Mouse (Mus musculus) stomach, embryonic 15.5 days (tissue): ENCODE measurements around the gene Asic5. TPM values are rescaled to one million over a fixed set of nuclear protein-coding genes. Genes with fewer than 3 reads are reported as not detected.

Experiments used
- ATAC-seq: fragments of 200-750 bp; cut with Nextera tagmentation; 2 replicates; pipeline ENCODE4 v1.8.0; 2017; ENCODE audit warnings: low read depth, moderate number of reproducible peaks, moderate TSS enrichment; ENCODE audit not compliant: insufficient read depth, low FRiP score
- H3K27ac ChIP-seq: fragments of 300-500 bp; sonication (generic); 2 replicates; pipeline ENCODE4 v1.5.1; 2015; ENCODE audit warnings: mild to moderate bottlenecking, inconsistent platforms
- H3K27me3 ChIP-seq: fragments of 300-500 bp; sonication (generic); replicated peaks from 2 replicates; pipeline ENCODE4 v1.6.1; 2015; ENCODE audit warnings: inconsistent platforms
- H3K36me3 ChIP-seq: fragments of 300-500 bp; sonication (generic); 2 replicates; pipeline ENCODE4 v1.6.1; 2015; ENCODE audit warnings: inconsistent platforms
- H3K4me1 ChIP-seq: fragments of 300-500 bp; sonication (generic); 2 replicates; pipeline ENCODE4 v1.6.1; 2015; ENCODE audit warnings: inconsistent platforms
- H3K4me2 ChIP-seq: fragments of 300-500 bp; sonication (generic); 2 replicates; pipeline ENCODE4 v1.6.1; 2015; ENCODE audit warnings: mild to moderate bottlenecking, inconsistent platforms
- H3K4me3 ChIP-seq: fragments of 300-500 bp; sonication (generic); replicated peaks from 2 replicates; pipeline ENCODE4 v1.5.1; 2015; ENCODE audit warnings: inconsistent platforms
- H3K9ac ChIP-seq: fragments of 300-500 bp; sonication (generic); 2 replicates; pipeline ENCODE4 v1.6.1; 2015; ENCODE audit warnings: inconsistent platforms
- H3K9me3 ChIP-seq: fragments of 300-500 bp; sonication (generic); 2 replicates; pipeline ENCODE4 v1.6.1; 2016; ENCODE audit warnings: inconsistent platforms
- WGBS: fragments of 180-500 bp; shearing (Covaris S2); methylation state at CpG from one replicate; pipeline ENCODE4 v1.1.7; 2015; 5-methylcytosine and 5-hydroxymethylcytosine counted together
- polyA plus RNA-seq: library from polyadenylated mRNA; unstranded; fragments of >200 nt; fragmentation: Nextera tagmentation; extraction: Ambion mirVana; gene quantifications from 2 replicates; pipeline ENCODE4 v1.2.1, GENCODE M21; 2015

Gene Asic5
- polyA plus RNA-seq, 1 experiment from 2014 or later, result not detected

GRCm38 (mm10) chr3:81976102-81976501, 6.0 kb upstream of the Asic5 start, which contains the start of gene Tdo2:
TSS of gene Tdo2 (minus strand) at chr3:81976202.
- no peak for ATAC-seq

GRCm38 (mm10) chr3:81981576-81981975, 514 bp upstream of the Asic5 start:
- WGBS, result 81% methylated on average over 5 of the region's 5 CpGs
- Histone ChIP-seq H3K9ac (no peak overlapping the region), H3K27me3 (no peaks in the 10 kb centered on the region), H3K4me1 (no peaks in the 10 kb centered on the region), H3K9me3 (no peaks in the 10 kb centered on the region), H3K27ac (no peak overlapping the region), H3K36me3 (no peaks in the 10 kb centered on the region), H3K4me2 (no peak overlapping the region), H3K4me3 (no peak overlapping the region)
- ATAC-seq, result no peak

More at GRCm38 (mm10) chr3:81976102-81976501, 6.0 kb upstream of the Asic5 start, which contains the start of gene Tdo2:
- Histone ChIP-seq H3K36me3 (no peaks in the 10 kb centered on the region), H3K9me3 (no peaks in the 10 kb centered on the region), H3K27me3 (no peaks in the 10 kb centered on the region), H3K27ac (no peak within 1 kb of the TSS), H3K4me1 (peaks cover 6% of the 10 kb centered on the region; the same call in 1 of the 2 replicates), H3K9ac (no peak within 1 kb of the TSS), H3K4me2 (no peak within 1 kb of the TSS), H3K4me3 (no peak within 1 kb of the TSS)

GRCm38 (mm10) chr3:81983120-81983895, 1.2 kb downstream of the Asic5 start:
- Histone ChIP-seq H3K4me2 (no peak overlapping the region), H3K4me1 (no peaks in the 10 kb centered on the region), H3K27ac (no peak overlapping the region), H3K27me3 (no peaks in the 10 kb centered on the region), H3K9ac (no peak overlapping the region), H3K9me3 (no peaks in the 10 kb centered on the region), H3K36me3 (no peaks in the 10 kb centered on the region), H3K4me3 (no peak overlapping the region)
- 68% methylated on average over 8 of the region's 8 CpGs for WGBS
- ATAC-seq, result no peak

GRCm38 (mm10) chr3:81985100-81985499, 3.0 kb downstream of the Asic5 start:
- H3K9me3 ChIP-seq, result no peaks in the 10 kb centered on the region
- no peak overlapping the region for H3K27ac ChIP-seq
- H3K4me2 ChIP-seq, result no peak overlapping the region
- WGBS, result 68% methylated on average over 1 of the region's 1 CpGs
- H3K36me3 ChIP-seq, result no peaks in the 10 kb centered on the region
- no peak for ATAC-seq
- H3K27me3 ChIP-seq, result no peaks in the 10 kb centered on the region
- no peaks in the 10 kb centered on the region for H3K4me1 ChIP-seq
- H3K4me3 ChIP-seq, result no peak overlapping the region
- H3K9ac ChIP-seq, result no peak overlapping the region

GRCm38 (mm10) chr3:81986103-81986502, 4.0 kb downstream of the Asic5 start:
- Histone ChIP-seq H3K4me1 (no peaks in the 10 kb centered on the region), H3K27ac (no peak overlapping the region), H3K4me2 (no peak overlapping the region), H3K36me3 (no peaks in the 10 kb centered on the region), H3K9me3 (no peaks in the 10 kb centered on the region), H3K9ac (no peak overlapping the region), H3K4me3 (no peak overlapping the region), H3K27me3 (no peaks in the 10 kb centered on the region)
- ATAC-seq, result no peak
- WGBS, result 85% methylated on average over 2 of the region's 2 CpGs

GRCm38 (mm10) chr3:81987628-81988027, 5.5 kb downstream of the Asic5 start:
- WGBS, result 85% methylated on average over 3 of the region's 3 CpGs
- ATAC-seq, result no peak

GRCm38 (mm10) chr3:81989692-81990141, 7.6 kb downstream of the Asic5 start:
- Histone ChIP-seq H3K9ac (no peak overlapping the region), H3K4me2 (no peak overlapping the region), H3K36me3 (no peaks in the 10 kb centered on the region), H3K27me3 (no peaks in the 10 kb centered on the region), H3K27ac (no peak overlapping the region), H3K9me3 (no peaks in the 10 kb centered on the region), H3K4me1 (no peaks in the 10 kb centered on the region), H3K4me3 (no peak overlapping the region)
- WGBS, result 32% methylated on average over 2 of the region's 2 CpGs
- ATAC-seq, result no peak

More at GRCm38 (mm10) chr3:81987628-81988027, 5.5 kb downstream of the Asic5 start:
- Histone ChIP-seq H3K4me3 (no peak overlapping the region), H3K36me3 (no peaks in the 10 kb centered on the region), H3K4me1 (no peaks in the 10 kb centered on the region), H3K9ac (no peak overlapping the region), H3K9me3 (no peaks in the 10 kb centered on the region), H3K27me3 (no peaks in the 10 kb centered on the region), H3K27ac (no peak overlapping the region), H3K4me2 (no peak overlapping the region)

GRCm38 (mm10) chr3:81990531-81990930, 8.4 kb downstream of the Asic5 start:
- 67% methylated on average over 3 of the region's 3 CpGs for WGBS
- Histone ChIP-seq H3K4me2 (no peak overlapping the region), H3K9ac (no peak overlapping the region), H3K27ac (no peak overlapping the region), H3K36me3 (no peaks in the 10 kb centered on the region), H3K27me3 (no peaks in the 10 kb centered on the region), H3K4me3 (no peak overlapping the region), H3K9me3 (no peaks in the 10 kb centered on the region), H3K4me1 (no peaks in the 10 kb centered on the region)
- no peak for ATAC-seq

- ATAC-seq, result no peak
- Histone ChIP-seq H3K4me1 (no peaks in the 10 kb centered on the region), H3K27me3 (no peaks in the 10 kb centered on the region), H3K9ac (no peak overlapping the region), H3K36me3 (no peaks in the 10 kb centered on the region), H3K9me3 (no peaks in the 10 kb centered on the region), H3K4me2 (no peak overlapping the region), H3K4me3 (no peak overlapping the region), H3K27ac (no peak overlapping the region)
- 32% methylated on average over 4 of the region's 4 CpGs for WGBS
Measured at GRCm38 (mm10) chr3:81995371-81995770, 13.3 kb downstream of the Asic5 start.

- no peak overlapping the region for H3K27ac ChIP-seq
- H3K9me3 ChIP-seq, result no peaks in the 10 kb centered on the region
- ATAC-seq, result no peak
- no peaks in the 10 kb centered on the region for H3K36me3 ChIP-seq
- no peak overlapping the region for H3K4me2 ChIP-seq
- H3K27me3 ChIP-seq, result no peaks in the 10 kb centered on the region
- no peak overlapping the region for H3K4me3 ChIP-seq
- H3K9ac ChIP-seq, result no peak overlapping the region
- no peaks in the 10 kb centered on the region for H3K4me1 ChIP-seq
- 0% methylated on average over 1 of the region's 1 CpGs for WGBS
Measured at GRCm38 (mm10) chr3:81995988-81996387, 13.9 kb downstream of the Asic5 start.

- no peaks in the 10 kb centered on the region for H3K27me3 ChIP-seq
- no peak for ATAC-seq
- H3K9me3 ChIP-seq, result no peaks in the 10 kb centered on the region
- no peak overlapping the region for H3K9ac ChIP-seq
- no peak overlapping the region for H3K4me2 ChIP-seq
- H3K36me3 ChIP-seq, result no peaks in the 10 kb centered on the region
- no peak overlapping the region for H3K27ac ChIP-seq
- no peak overlapping the region for H3K4me3 ChIP-seq
- no peaks in the 10 kb centered on the region for H3K4me1 ChIP-seq
- WGBS, result 85% methylated on average over 1 of the region's 1 CpGs
Measured at GRCm38 (mm10) chr3:82007002-82007401, 24.9 kb downstream of the Asic5 start.

GRCm38 (mm10) chr3:82014148-82014703, 32.1 kb downstream of the Asic5 start:
- Histone ChIP-seq H3K27me3 (no peaks in the 10 kb centered on the region), H3K4me1 (no peaks in the 10 kb centered on the region), H3K9me3 (no peaks in the 10 kb centered on the region), H3K36me3 (no peaks in the 10 kb centered on the region), H3K4me2 (no peak overlapping the region), H3K27ac (no peak overlapping the region), H3K4me3 (no peak overlapping the region), H3K9ac (no peak overlapping the region)
- WGBS, result 57% methylated on average over 7 of the region's 7 CpGs
- no peak for ATAC-seq
